Mouse (Mus musculus) heart, postnatal 0 days (tissue): ENCODE data around the gene Pld1. TPM values are rescaled to one million over a fixed set of nuclear protein-coding genes. Genes with fewer than 3 reads are reported as not detected.

Experiments
- ATAC-seq: fragments of 200-750 bp; cut with Nextera tagmentation; 2 replicates; pipeline ENCODE4 v1.8.0; 2017; ENCODE audit warnings: low read depth, moderate number of reproducible peaks, moderate library complexity; ENCODE audit not compliant: insufficient read depth
- DNase-seq: peaks from one replicate; pipeline ENCODE4 v3.0.0-alpha.2; 2016; ENCODE audit warnings: low spot score
- H3K27ac ChIP-seq: fragments of 300-500 bp; sonication (generic); 2 replicates; pipeline ENCODE4 v1.5.1; 2014; ENCODE audit warnings: low read depth, mild to moderate bottlenecking
- H3K27me3 ChIP-seq: fragments of 300-500 bp; sonication (generic); 2 replicates; pipeline ENCODE4 v1.6.1; 2014; ENCODE audit warnings: low read length, mixed read lengths; ENCODE audit not compliant: control insufficient read depth, insufficient read depth
- H3K36me3 ChIP-seq: fragments of 300-500 bp; sonication (generic); replicated peaks from 2 replicates; pipeline ENCODE4 v1.6.1; 2014; ENCODE audit warnings: low read length, mixed read lengths; ENCODE audit not compliant: control insufficient read depth, insufficient read depth
- H3K4me1 ChIP-seq: fragments of 300-500 bp; sonication (generic); 2 replicates; pipeline ENCODE4 v1.6.1; 2014; ENCODE audit warnings: antibody characterized with exemption; ENCODE audit not compliant: control insufficient read depth, insufficient read depth
- H3K4me2 ChIP-seq: fragments of 300-500 bp; sonication (generic); 2 replicates; pipeline ENCODE4 v1.6.1; 2014; ENCODE audit warnings: low read depth, mild to moderate bottlenecking, low read length, moderate library complexity
- H3K4me3 ChIP-seq: fragments of 300-500 bp; sonication (generic); 2 replicates; pipeline ENCODE4 v1.5.1; 2014; ENCODE audit warnings: low read depth, low read length
- H3K9ac ChIP-seq: fragments of 300-500 bp; sonication (generic); replicated peaks from 2 replicates; pipeline ENCODE4 v1.6.1; 2014; ENCODE audit warnings: low read depth, low read length, mixed read lengths
- H3K9me3 ChIP-seq: fragments of 300-500 bp; sonication (generic); replicated peaks from 2 replicates; pipeline ENCODE4 v1.6.1; 2016; ENCODE audit warnings: low read length; ENCODE audit not compliant: control insufficient read depth
- CTCF ChIP-seq: IDR thresholded peaks from 2 replicates; pipeline ENCODE4 v1.5.1; 2016; ENCODE audit warnings: antibody characterized with exemption, control low read depth, low read depth
- EP300 ChIP-seq: IDR thresholded peaks from 2 replicates; pipeline ENCODE4 v1.6.1; 2016; ENCODE audit warnings: antibody characterized with exemption, low read depth
- WGBS: fragments of 180-500 bp; shearing (Covaris S2); extraction: QIAGEN DNeasy Blood & Tissue Kit; methylation state at CpG from one replicate; pipeline ENCODE4 v1.1.7; 2014; 5-methylcytosine and 5-hydroxymethylcytosine counted together
- polyA plus RNA-seq: library from polyadenylated mRNA; unstranded; fragments of >200 nt; fragmentation: Nextera tagmentation; extraction: Ambion mirVana; gene quantifications from 2 replicates; pipeline ENCODE4 v1.2.1, GENCODE M21; 2015
- total RNA-seq: library from RNA; depleted of rRNA; stranded (reverse); fragments of >200 nt; gene quantifications from 2 replicates; pipeline ENCODE4 v1.2.3, GENCODE M21; 2014; ENCODE audit warnings: low replicate concordance

Gene Pld1
- total and polyA plus RNA-seq, 2 experiments from 2014 or later = 5.0 to 7.6 TPM

GRCm38 (mm10) chr3:28019727-28020126 lies 81.2 kb downstream of the Pld1 start:
- H3K4me3 ChIP-seq = no peak overlapping the region
- H3K9me3 ChIP-seq = no peaks in the 10 kb centered on the region
- H3K27ac ChIP-seq = no peak overlapping the region
- no peaks in the 10 kb centered on the region for H3K27me3 ChIP-seq
- DNase-seq (no peak), ATAC-seq (no peak)
- 64% methylated on average over 4 of the region's 4 CpGs for WGBS
- no peaks in the 10 kb centered on the region; the same call in 1 of the 2 replicates for H3K36me3 ChIP-seq
- no peak overlapping the region for H3K9ac ChIP-seq
- H3K4me1 ChIP-seq = no peaks in the 10 kb centered on the region; the same call in 1 of the 2 replicates
- no peak for TF ChIP-seq CTCF
- TF ChIP-seq EP300 = no peak
- H3K4me2 ChIP-seq = no peak overlapping the region

GRCm38 (mm10) chr3:28020404-28020803 lies 81.9 kb downstream of the Pld1 start:
- WGBS = 94% methylated on average over 2 of the region's 2 CpGs
- Histone ChIP-seq H3K4me1 (no peaks in the 10 kb centered on the region; the same call in 1 of the 2 replicates), H3K27ac (no peak overlapping the region)

GRCm38 (mm10) chr3:28022191-28022590 lies 83.7 kb downstream of the Pld1 start:
- no peaks in the 10 kb centered on the region; the same call in 1 of the 2 replicates for H3K4me1 ChIP-seq
- H3K9me3 ChIP-seq = no peaks in the 10 kb centered on the region
- H3K4me3 ChIP-seq = no peak overlapping the region
- peaks cover 10% of the 10 kb centered on the region; the same call in 1 of the 2 replicates for H3K36me3 ChIP-seq
- H3K4me2 ChIP-seq = no peak overlapping the region
- no peak overlapping the region for H3K9ac ChIP-seq
- no peak overlapping the region for H3K27ac ChIP-seq
- ATAC-seq (no peak; the same call in 1 of the 2 replicates), DNase-seq (no peak)
- WGBS = 79% methylated on average over 5 of the region's 5 CpGs
- H3K27me3 ChIP-seq = no peaks in the 10 kb centered on the region
- TF ChIP-seq EP300 (no peak), CTCF (no peak)

More at GRCm38 (mm10) chr3:28020404-28020803, 81.9 kb downstream of the Pld1 start:
- H3K27me3 ChIP-seq = no peaks in the 10 kb centered on the region
- no peak for ATAC-seq
- TF ChIP-seq EP300 (no peak), CTCF (no peak)
- H3K9ac ChIP-seq = no peak overlapping the region
- no peak overlapping the region for H3K4me2 ChIP-seq
- DNase-seq = no peak
- H3K4me3 ChIP-seq = no peak overlapping the region
- H3K36me3 ChIP-seq = peaks cover 1% of the 10 kb centered on the region; the same call in 1 of the 2 replicates
- no peaks in the 10 kb centered on the region for H3K9me3 ChIP-seq

GRCm38 (mm10) chr3:28026876-28027275 lies 88.4 kb downstream of the Pld1 start:
- H3K27ac ChIP-seq = no peak overlapping the region
- WGBS = 53% methylated on average over 3 of the region's 3 CpGs
- no peak overlapping the region for H3K9ac ChIP-seq
- no peaks in the 10 kb centered on the region for H3K4me1 ChIP-seq
- no peak overlapping the region for H3K4me3 ChIP-seq
- no peaks in the 10 kb centered on the region for H3K27me3 ChIP-seq
- no peak for DNase-seq
- H3K4me2 ChIP-seq = no peak overlapping the region
- no peaks in the 10 kb centered on the region for H3K9me3 ChIP-seq
- TF ChIP-seq EP300 (no peak), CTCF (no peak)
- no peak for ATAC-seq
- H3K36me3 ChIP-seq = peaks cover 30% of the 10 kb centered on the region

- WGBS = 90% methylated on average over 10 of the region's 10 CpGs
- TF ChIP-seq CTCF (no peak), EP300 (no peak)
- H3K4me1 ChIP-seq = no peaks in the 10 kb centered on the region
Measured at GRCm38 (mm10) chr3:28028456-28028855, 90.0 kb downstream of the Pld1 start.

GRCm38 (mm10) chr3:28030860-28031259 lies 92.4 kb downstream of the Pld1 start:
- no peaks in the 10 kb centered on the region for H3K4me1 ChIP-seq
- H3K4me3 ChIP-seq = no peak overlapping the region
- no peaks in the 10 kb centered on the region for H3K27me3 ChIP-seq
- ATAC-seq = no peak
- TF ChIP-seq CTCF = no peak
- no peak for TF ChIP-seq EP300
- no peak overlapping the region for H3K9ac ChIP-seq
- WGBS = 91% methylated on average over 5 of the region's 5 CpGs
- H3K9me3 ChIP-seq = no peaks in the 10 kb centered on the region
- H3K27ac ChIP-seq = no peak overlapping the region
- no peak for DNase-seq
- no peak overlapping the region for H3K4me2 ChIP-seq
- H3K36me3 ChIP-seq = peaks cover 42% of the 10 kb centered on the region

More at GRCm38 (mm10) chr3:28028456-28028855, 90.0 kb downstream of the Pld1 start:
- H3K27ac ChIP-seq = no peak overlapping the region
- no peak overlapping the region for H3K4me2 ChIP-seq
- no peaks in the 10 kb centered on the region for H3K9me3 ChIP-seq
- H3K4me3 ChIP-seq = no peak overlapping the region
- peaks cover 39% of the 10 kb centered on the region for H3K36me3 ChIP-seq
- DNase-seq (no peak), ATAC-seq (no peak)
- H3K27me3 ChIP-seq = no peaks in the 10 kb centered on the region
- no peak overlapping the region for H3K9ac ChIP-seq
